Mouse (Mus musculus): Measurements from ENCODE around the gene Sass6. TPM values are rescaled to one million over a fixed set of nuclear protein-coding genes. Genes with fewer than 3 reads are reported as not detected.

Gene Sass6
- polyA plus RNA-seq (2012; ENCODE audit: low replicate concordance) = 1.9 and 2.5 TPM in 2 replicates

GRCm38 (mm10) chr3:116594728-116595602, at the start of gene Sass6:
Sass6 (plus strand) TSS chr3:116594982.

GRCm38 (mm10) chr3:116562408-116563094, 32.2 kb upstream of the Sass6 start, which contains the start of gene Lrrc39:
Lrrc39 (plus strand) TSS chr3:116562973.

DNA sequence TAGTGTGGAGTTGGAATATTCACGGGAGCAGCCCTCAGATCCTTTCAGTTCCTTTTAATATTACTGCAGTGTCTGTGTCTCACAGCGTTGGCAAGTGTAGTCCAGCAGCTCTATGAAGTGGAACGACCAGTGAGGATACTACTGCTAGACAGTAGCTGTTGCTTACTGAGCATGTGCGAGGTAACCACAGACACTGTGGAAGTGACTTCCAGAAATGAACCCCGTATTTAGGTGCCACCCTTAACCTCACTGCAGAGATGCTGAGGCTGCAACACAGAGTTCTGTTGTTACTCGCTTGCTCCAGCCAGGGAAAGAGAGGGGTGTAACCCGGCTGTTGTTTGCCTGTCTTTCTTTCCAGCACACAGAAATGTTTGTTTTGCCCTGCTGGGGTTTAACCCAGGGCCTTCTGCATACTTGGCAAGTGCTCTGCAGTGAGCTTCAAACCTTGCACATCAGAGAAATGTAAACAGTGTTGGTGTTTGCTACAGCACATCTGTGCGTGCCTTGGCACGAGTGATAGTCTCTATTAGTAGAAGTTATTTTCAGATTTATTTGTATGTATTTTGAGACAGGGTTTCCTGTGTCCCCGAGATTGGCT, 19.6 kb downstream of the Sass6 start, which contains the start of gene Trmt13:
Gene Trmt13, minus strand, starts transcription at position 293 of the 598 bp plus-strand sequence.

DNA sequence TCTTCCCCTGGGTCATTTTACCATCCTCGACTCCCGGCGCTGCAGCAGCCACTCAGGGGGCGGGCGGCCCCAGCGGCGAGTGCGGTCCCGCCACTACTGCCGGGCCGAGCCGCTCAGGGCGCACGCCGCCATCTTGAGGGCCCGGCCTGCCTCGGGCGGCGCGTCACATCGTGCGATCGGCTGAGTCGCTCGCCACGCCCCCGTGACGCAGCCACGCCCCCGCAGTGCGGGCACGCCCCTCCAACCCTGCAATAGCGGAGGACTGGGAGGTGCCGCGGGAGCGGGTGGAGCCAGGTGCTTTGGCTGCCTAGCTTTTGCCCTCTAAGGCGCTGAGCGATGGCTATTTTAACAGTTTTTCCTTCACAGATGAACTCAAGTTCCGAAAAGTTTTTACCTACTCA, 67.7 kb downstream of the Sass6 start, which contains the start of gene Mfsd14a:
Gene Mfsd14a, minus strand, starts transcription at position 215 of the 401 bp plus-strand sequence.

Other genes with a start within 250 kb of the Sass6 start
- 7.9 and 22.0 TPM in 2 replicates for gene Cdc14a, start 170.9 kb upstream of the Sass6 start, polyA plus RNA-seq (2012; ENCODE audit: low replicate concordance)
- gene Rtca, start 86.8 kb upstream of the Sass6 start, polyA plus RNA-seq (2012; ENCODE audit: low replicate concordance) = 32.4 and 65.6 TPM in 2 replicates
- gene Dbt, start 81.9 kb upstream of the Sass6 start, polyA plus RNA-seq (2012; ENCODE audit: low replicate concordance) = 0.59 and 1.1 TPM in 2 replicates
- gene Lrrc39, start 32.0 kb upstream of the Sass6 start, polyA plus RNA-seq (2012; ENCODE audit: low replicate concordance) = 0.04 TPM in 2 replicates
- gene Trmt13, start 19.6 kb downstream of the Sass6 start, polyA plus RNA-seq (2012; ENCODE audit: low replicate concordance) = 3.0 and 3.4 TPM in 2 replicates
- gene Mfsd14a, start 67.7 kb downstream of the Sass6 start, polyA plus RNA-seq (2012; ENCODE audit: low replicate concordance) = 9.4 and 14.7 TPM in 2 replicates
- not detected in 2 replicates for gene Gm43191, start 86.3 kb downstream of the Sass6 start, polyA plus RNA-seq (2012; ENCODE audit: low replicate concordance)
- 11.7 and 20.7 TPM in 2 replicates for gene Slc35a3, start 117.8 kb downstream of the Sass6 start, polyA plus RNA-seq (2012; ENCODE audit: low replicate concordance)
- gene Agl, start 213.2 kb downstream of the Sass6 start, polyA plus RNA-seq (2012; ENCODE audit: low replicate concordance) = 0.49 and 0.97 TPM in 2 replicates

All from hematopoietic multipotent progenitor cell, adult 10-12 weeks (in vitro differentiated cells).